Mouse (Mus musculus) spleen, embryonic (tissue): ENCODE measurements around the gene Nsg2.

Source experiments
- CTCF ChIA-PET: fragments of 350-600 bp; sonication (Branson Sonifier 250); formaldehyde crosslinking; loops from one replicate; lab custom pipeline; 2022; lab: Charles Lee

The Nsg2 gene

DNA sequence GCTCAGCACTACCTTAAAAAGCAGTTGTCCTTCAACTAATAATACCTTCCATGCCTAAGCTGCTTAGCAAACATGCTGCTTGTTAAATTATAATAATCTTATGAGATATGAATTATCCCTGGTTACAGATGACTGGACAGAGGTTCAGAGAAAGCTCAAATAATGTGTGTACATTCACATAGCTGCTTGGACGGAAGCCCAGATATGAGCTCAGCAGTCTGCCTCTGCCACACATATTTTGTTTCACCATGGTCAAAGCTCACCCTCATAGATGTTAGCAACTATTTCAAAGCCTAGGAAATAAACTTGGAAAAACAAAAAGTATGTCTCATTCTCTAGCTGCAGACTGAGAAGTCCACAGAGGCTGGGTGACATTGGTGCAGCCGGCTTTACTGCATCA, 74.9 kb downstream of the Nsg2 start:
- CTCF ChIA-PET = no interaction called here

DNA sequence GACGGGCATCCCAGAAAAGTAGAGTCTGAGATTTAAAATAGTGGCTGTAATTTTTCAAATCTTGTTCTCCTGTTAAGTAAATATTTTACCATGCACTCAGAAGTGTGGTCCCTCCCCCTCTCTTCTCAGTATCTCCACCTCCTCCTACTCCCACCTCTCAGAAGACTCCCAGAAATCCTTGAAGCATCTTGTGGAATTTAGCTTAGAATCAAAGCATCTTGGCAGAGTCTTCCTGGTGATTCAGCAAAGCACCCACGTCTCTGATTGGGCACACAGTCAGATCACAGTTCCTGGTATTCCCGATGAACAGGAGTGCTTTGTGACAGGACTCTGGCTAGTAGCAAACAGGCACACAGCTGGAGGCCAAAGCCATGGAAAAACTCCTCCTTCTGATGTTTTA, 83.2 kb downstream of the Nsg2 start:
- CTCF ChIA-PET = no interaction called here

DNA sequence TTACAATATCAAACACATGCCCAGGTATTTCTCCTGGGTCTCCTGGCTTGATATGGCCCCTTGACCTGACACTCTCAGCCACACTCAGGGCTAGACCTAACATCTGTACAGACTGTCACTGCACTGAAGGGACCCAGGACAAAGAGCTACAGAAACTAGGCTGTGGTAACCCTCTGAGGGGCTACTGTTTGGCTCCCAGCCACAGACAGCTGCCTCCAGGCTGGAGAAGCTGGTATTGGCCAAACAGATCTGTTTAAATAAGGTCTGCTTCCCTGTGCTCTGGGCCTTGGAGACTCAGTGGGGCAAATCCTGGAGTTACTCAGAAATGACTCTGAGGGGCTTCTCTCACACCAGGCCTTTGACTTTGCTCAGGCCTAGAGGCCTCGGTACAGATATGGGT, 86.3 kb downstream of the Nsg2 start:
- CTCF ChIA-PET = no interaction called here

DNA sequence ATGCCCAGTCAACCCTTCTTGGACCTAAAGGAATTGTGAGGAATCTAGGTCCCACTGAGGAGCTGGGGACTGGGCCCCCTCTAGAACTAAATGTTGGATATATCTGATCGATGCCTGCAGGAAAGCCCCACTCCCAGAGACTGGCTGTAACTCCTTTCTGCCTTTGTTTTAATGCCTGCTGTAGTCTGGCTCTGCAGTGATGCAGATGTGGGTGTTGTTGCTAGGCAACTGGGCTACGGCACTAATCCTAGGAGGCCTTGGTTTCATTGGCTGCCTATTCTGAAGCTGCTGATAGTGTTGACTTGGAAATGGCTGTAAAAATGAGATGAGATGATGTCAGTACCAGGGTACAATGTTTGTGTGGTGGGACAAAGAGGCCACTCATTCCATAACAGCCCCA, 87.1 kb downstream of the Nsg2 start:
- CTCF ChIA-PET = no interaction called here

DNA sequence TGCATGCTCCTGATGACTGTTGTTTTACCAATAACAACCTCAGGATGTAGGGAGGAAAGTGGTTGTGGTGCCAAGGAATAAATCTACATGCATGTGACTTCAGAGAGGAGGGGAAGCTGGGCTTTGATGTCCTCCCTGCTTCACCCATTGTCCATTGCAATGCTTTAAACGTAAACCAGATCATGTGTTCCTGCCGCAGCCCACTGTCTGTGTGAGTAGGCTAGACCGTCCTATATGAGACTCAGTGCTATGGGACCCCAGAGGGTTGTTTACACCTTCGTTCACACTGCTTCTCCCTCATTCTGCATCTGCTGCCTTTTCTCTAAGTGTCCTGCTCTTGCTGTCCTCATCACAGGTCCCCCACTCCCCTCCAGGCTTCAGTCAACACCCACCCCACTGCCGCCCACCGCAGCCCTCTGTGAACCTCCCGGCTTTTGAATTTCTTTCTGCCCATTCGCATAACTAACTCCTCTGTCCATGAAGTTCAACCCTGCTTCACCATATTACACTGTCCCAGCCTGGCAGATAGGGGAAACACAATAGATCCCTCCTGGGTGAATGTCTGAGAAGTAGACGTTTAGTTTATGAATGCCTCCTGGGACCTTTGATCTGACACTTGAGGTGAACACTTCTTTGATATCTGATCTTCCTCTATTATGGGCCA, 87.6 kb downstream of the Nsg2 start:
- CTCF ChIA-PET = no interaction called here

DNA sequence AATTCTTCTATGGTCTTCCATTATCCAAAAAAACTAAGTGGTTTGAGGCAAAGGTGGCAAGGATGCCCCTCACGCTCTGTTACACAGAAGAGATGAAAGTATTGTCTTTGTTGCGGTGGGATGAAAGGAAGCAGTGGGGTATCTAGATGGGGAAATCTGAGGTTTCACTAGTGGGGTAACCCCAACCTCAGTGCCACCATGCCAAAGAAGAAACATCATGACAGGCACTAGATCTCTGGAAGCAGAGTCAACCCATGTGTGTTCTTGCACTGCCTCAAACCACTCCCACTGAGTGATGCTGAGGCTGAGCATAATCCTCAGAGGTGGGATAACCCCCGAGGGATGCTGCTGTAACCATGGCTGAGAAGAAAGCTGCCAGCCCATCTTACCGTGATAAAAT, 95.5 kb downstream of the Nsg2 start:
- CTCF ChIA-PET = no interaction called here

DNA sequence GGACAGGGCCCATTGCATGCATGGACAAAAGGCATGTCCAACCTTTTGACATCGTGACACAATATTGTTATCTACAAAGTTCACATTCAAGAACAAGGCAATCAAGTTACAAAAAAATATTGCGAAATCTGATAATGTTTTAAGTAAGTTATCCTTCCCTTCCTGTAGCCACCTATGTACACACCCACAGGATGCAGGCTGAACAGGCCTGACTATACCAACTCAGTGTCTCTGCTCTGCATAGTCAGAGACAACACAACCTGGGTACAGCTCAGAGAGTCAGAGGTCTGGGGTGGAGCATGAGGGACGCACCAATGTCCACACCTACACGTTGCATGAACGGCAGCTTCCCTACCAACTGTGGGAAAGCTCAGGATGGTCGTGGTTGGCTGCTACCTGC, 96.1 kb downstream of the Nsg2 start:
- CTCF ChIA-PET = no interaction called here

DNA sequence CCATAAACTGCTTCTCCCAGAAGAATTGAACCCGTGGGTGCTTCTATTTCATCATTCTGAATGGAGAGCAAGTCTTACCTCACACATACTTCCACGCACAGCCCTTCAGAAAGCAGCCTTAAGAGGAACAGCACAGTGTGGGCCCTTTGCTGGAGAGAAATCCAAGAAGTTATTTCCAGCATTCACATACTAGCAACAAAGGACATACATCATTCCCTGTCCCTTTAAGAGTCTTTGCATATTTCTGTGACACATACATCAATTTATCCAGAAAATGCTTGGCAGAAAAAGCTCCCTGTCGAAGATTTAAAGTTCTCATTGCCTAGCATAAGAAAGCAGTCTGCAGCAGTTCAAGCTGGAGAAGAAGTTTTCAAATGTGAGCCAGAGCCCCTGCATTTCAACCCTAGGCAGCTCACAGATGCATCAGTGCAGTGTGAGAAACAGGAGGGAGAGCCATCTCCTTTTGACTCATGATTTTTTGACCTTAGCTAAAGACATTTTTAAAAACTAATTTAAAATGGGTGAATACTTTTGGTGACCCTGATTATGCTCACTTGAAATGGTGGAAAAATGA, 100.9 kb downstream of the Nsg2 start:
- CTCF ChIA-PET = no interaction called here

DNA sequence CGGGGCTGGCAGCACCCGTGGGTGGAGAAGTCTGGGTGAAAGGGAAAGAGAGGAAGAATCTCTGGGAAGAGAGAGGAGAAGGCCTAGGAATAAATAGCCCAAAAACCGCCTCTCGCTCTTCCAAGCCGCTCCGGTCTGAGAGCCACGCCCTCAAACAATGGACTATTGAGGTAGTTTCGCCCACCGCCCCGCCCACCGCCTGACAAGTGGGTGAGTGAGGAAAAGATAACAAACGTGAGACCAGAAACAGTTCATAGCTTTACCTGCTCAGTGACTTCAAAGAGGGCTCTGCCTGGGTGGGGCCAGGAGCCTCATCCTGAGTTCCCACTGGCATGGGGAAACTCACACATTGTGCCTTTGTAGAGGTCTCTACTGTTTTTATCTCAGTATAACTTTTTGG, 102.7 kb downstream of the Nsg2 start:
- CTCF ChIA-PET = no interaction called here

DNA sequence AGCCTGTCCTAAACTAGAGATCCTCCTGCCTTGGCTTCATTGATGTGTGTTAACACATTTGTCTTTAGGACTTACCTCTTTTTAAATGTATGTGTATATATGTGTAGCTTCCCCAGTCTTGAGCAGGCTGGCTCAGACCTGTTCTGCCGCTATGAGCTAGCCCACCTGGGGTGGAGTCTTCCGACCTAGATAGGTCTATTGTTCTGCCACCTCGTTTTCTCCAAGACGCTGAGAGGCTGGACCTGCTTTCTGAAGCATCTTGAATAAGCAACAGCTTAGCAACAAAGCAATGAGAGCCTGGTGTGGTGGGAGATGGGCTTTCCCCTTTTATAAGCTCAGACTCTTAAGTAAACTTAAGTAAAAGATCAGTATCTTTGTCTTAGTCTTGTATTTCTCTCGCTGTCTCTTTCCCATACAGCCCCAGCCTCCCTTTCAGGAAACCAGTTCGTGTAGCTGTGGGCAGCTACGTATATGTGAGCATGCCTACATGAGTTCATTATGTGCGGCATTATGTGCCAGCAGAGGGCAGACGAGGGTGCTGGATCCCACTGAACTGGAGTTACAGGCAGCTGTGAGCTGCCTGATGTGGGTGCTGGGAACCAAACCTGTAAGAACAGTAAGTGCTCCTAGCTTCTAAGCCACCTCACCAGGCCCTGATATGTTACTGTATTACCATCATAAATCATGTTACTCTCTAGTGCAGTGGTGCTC, 104.3 kb downstream of the Nsg2 start:
- CTCF ChIA-PET = no interaction called here

DNA sequence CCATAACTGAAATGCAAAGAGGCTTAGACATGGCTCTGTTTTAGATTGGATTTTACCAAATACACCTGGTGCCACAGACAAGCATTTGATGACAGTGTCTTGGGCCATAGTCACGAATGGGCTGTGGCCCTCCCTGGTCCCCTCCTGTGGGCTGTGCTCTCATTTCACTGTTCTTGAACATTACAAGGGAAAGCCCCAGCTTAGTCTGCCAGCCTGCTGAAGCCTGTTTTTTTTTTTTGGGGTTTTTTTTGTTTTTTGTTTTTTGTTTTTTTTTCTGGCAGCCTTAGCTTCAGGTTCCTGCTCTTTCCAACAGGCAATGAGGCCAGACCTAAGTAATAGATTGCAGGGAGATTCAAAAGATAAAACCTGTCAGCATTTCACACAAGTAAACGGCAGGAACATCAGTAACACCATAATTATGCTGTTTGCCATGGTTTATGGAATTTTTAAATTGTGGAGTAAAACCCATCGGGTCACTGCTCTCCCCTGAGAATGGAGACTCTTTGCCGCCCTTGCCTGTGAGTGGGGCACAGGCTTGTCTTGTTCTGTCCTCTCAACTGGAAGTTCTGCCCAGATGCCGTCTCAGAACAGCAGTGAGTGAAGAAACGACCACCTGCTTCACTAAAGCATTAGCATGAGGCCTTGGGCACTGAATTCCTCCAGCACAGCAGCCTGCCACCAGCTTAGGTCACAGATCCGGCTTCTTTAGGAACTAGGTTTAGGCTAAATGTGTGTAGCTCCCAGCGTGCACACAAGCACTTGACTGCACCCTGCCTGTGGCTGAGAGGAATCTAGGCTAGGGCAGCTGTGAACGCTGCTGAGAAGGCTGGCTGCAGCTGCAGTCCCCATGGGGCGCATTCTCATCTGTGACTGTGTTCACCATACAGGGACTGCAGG, 105.7 kb downstream of the Nsg2 start:
- CTCF ChIA-PET = no interaction called here

DNA sequence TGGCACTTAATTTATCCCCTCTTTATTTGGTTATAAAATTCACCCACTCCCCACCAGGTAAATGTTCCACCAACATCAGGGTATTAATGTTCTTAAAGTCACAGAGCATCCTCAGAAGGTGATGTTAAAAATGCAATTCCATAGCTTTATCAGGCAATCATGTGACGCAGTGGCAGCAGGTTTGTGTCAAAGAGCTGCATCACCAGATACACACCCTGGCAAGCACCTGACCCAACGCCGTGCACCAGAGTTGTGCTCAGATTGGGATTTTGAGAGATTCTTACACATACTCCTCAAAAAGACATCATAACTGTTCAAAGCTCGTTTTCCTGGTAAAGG, 106.4 kb downstream of the Nsg2 start:
- CTCF ChIA-PET = no interaction called here

DNA sequence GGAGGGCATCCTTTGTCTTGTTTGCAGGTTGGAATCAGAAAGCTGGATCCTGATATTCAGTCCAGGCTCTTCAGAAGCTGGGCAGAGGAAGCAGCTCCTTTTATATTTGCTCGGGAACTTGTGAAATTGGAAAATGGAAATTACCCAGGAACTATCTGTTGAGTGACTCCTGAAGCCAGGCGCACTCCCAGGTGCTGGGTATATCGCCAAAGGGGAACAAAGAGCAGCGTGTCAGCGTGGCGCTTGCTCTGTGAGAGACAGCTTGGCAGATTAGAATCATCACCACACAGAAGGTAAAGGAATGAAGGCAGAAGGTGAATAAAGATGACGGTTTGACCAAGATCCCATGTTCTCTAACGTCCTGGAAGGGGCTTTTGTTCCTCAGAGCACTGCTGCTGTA, 108.2 kb downstream of the Nsg2 start:
- CTCF ChIA-PET = no interaction called here
